Mouse (Mus musculus): Measurements from ENCODE around the gene Krt86.
"Not testable (repeated sequence)": the region's sequence is repeated elsewhere in the genome, so short reads cannot be mapped to it uniquely, and the experiment has no call there.

Krt86 gene

GRCm38 (mm10) chr15:101492718-101493117 lies 19.4 kb downstream of the Krt86 start:
- CTCF ChIA-PET = no interaction called here

DNA sequence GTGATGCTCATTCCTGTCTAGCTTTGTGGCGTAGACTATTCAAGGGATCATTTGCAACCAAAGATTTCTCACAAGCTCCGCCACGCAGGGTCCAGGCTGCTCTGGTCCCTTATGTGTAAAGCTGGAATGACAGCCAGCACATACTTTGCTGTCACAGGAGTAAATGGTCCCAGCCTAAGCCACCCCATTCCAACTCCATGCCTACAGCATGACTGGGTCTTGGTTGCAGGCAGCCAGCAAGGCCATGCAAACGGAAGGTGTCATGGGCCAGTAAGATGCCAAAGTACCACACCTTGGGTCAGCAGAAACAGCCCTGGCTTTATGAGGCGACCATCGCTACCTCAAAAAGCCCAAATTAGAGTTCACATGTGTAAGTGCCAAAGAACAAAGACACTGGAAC lies 20.4 kb downstream of the Krt86 start:
- CTCF ChIA-PET = no interaction called here

DNA sequence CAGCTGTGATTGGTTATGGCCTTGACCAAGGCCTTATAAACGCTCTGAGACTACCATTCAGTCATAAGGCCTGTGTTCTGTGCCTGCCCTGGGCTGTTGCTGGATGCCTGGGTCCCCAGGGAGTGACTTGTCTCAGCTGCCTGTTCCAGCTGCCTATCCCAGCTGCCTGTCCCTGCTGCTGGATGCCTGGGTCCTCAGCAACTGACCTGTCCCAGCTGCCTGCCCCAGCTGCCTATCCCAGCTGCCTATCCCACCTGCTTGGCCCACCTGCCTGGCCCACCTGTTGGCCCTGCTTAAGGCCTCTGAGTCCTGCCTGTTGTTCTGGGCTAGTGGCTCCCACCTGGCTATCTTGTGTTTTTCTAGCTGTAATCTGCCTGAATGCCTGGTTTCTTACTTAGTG lies 20.9 kb downstream of the Krt86 start:
- CTCF ChIA-PET = no interaction called here

DNA sequence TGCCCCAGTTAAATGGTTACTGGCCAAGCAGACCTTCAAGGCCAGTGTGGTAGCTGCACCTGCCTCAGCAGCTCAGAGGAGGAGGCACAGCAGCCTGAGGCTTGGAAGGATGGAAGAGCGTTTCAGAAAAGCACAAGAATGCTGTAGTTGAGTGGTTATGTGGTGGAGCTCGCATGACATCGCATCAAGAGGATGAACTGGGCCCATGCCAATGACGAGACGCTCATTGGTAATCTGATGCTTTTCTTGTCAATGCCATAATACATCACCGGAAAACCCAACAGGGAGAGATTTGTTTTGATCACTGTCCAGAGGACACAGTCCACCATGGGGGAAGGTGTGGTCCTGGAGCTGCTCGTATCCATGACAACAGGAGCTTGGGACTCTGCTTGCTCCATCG lies 22.0 kb downstream of the Krt86 start:
- CTCF ChIA-PET = no interaction called here

GRCm38 (mm10) chr15:101497181-101497580 lies 23.9 kb downstream of the Krt86 start:
- CTCF ChIA-PET = interaction anchor here (0.7 kb wide), 1 partner anchor 18 kb away, joined by 4 read pairs; no protein-coding TSS in a partner anchor

GRCm38 (mm10) chr15:101506896-101507758 lies 33.8 kb downstream of the Krt86 start:
- CTCF ChIA-PET = no interaction called here

- CTCF ChIA-PET = no interaction called here
Observed at GRCm38 (mm10) chr15:101508247-101508646, 35.0 kb downstream of the Krt86 start.

DNA sequence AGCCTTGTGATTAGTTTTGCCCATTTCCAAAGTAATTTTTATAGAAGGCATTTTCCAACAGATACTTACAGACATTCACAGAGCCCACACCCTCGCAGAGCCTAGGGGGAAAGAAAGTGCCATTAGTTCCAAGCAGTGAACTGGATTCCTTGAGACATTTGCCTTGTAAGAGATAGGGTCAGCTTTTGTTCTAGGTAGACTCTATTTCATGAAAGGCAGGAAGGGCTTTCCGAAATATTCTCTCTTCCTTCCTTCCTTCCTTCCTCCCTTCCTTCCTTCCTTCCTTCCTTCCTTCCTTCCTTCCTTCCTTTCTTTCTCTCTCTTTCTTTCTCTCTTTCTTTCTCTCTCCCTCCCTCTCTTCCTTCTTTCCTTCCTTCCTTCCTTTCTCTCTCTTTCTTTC lies 43.9 kb downstream of the Krt86 start, which contains the start of gene Gm49425:
TSS of gene Gm49425 (minus strand) at position 101 of the 400 bp plus-strand sequence.
- CTCF ChIA-PET = not testable (repeated sequence)

DNA sequence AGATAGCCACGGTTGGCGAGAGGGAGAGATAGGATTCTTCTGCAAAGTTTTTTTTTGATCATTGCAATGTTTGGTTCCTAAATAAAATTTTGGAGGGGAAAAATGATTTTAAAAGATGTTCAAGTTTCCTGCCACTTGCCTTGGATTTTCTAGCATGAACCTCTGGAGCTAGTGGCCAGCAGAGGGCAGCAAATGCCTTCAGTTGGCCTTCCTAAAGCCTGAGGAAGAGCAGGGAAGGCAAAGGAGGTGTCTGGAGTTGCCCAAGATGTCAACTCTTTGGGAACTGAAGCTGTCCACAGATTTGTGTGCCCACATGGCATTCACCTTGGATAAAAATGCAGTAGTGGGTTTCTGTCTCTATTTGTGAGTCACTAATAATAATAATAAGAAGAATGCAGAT lies 46.5 kb downstream of the Krt86 start:
- CTCF ChIA-PET = no interaction called here

DNA sequence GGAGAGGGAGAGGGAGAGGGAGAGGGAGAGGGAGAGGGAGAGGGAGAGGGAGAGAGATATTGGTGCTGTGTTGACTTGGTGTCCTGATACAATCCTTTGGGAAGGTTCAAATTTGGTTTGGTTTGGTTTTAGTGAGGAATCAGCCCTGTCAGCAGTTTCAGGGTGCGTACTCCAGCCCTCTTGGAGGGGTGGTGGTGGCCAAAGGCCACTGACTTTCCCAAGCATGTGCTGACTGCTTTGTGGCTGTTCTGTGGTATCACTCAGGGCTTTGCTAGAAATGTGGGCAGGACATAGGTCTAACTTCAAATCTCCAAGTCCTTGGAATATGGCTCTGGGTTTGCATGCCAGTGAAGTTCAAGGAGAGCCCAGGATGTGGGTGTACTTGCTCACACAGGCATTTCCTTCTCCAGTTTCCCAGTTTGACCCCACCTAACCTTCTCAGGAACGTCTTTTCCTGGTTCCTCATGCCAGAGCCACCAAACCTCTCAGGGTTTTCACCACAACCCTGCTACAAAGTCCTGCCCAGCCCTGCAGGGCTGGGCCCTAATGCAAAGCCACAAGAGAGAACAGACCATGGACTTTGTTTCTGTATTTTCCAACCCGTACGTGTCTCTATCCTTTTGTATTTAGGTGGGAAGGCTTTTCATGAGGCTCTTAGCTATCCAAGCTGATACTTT lies 49.4 kb downstream of the Krt86 start:
- CTCF ChIA-PET = no interaction called here
